Mouse (Mus musculus): Measurements from ENCODE around the gene Mylk2.

The Mylk2 gene

DNA sequence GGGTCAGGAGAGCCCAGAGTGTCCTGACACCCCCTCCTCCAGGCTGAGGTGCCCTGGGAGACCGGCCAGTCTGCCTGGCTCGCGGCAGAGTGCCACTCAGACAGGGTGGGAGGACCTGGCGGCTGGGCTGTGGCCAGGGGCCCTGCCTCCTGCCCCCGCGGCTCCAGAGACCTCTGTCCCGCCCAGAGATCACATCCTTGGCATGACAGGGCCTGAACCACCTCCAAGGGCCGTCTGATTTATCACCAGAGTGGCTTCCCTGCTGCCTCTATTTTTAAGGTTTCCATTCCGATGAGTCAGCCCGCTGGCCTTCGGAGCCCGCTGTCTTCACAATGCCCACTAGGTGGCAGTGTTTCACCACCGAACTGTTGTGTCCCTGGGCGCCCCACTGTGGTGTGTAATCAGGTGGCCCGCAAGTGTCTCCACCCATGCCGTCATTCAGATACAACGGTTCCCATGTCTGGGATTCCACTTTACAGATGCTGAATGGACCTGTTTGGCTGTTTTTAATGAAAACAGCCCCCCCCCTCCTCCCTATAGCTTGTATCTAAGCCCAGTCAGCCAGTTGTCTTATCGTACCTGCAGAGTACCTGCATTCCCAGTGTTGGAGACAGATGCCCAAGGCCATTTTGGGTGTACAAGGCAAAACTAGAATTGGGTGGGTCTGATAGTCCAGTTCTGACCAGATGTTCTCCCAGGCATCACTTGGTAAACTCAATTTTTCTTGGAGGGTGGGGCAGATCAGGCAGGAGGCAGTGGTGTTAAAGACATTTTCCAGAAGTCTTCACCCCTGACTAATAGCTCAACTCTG is 3.4 kb downstream of the Mylk2 start:
- in situ Hi-C loops (cut with MboI), result no loop called here

- in situ Hi-C loops (cut with MboI), result no loop called here
Measured at GRCm38 (mm10) chr2:152915453-152915852, 4.3 kb downstream of the Mylk2 start.

GRCm38 (mm10) chr2:152916111-152916510 is 5.0 kb downstream of the Mylk2 start:
- in situ Hi-C loops (cut with MboI), result no loop called here

DNA sequence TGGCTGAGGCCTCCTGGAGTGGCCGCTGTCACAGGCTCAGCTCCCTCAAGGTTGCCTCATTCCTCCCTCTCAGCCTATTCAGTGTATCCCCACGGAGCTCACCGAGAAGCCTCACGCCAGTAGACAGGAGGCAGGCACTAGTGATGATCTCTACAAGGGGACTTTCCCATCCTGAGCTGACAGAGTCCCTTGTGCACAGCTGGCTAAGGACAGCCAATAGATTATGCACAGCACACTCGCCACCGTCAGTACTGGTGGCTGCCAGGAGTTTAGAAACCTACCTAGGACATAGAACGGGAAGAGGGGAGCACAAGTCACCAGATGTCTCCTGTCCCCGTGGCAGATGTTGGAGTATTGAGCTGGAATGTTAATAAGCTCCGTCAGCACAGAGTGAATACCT is 6.5 kb downstream of the Mylk2 start:
- in situ Hi-C loops (cut with MboI), result no loop called here

DNA sequence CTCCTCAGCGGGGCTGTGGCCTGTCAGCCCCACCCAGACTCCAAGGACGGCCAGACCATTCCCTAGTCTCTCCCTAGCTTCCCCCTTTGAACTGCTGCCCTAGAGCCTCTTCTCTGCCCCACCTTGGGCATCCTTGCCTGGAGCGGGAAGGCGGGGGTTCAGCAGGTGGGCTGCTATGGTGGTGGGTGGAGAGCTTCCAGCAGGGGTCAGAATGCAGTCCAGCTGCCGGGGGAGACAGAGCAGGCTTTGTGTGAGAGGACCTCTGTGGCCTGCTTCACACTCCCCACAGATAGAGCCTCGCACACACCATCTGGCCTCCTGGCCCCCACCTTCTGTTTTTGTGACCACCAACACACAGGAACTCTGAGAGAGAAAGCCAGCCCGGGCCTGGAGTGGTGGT is 11.2 kb downstream of the Mylk2 start:
- in situ Hi-C loops (cut with MboI), result no loop called here

DNA sequence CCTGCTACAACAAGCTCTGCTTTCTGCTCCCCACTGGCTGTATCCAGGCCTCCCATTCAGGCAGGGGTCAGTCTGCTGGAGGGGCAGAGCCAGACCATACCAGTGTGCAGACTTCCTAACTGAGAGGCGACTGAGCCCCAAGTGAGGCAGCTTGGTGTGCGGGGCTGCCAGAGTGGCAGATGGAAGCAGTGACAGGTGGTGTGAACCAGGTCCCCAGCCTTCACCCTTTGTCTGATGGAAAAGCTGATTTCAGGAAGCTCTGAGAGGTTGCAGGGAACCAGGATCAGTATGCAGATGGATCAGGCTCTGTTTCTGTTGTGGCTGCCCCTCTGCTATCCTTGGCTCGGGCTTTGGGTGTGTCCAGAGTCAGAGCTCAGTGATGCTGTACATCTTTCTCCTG is 12.5 kb downstream of the Mylk2 start:
- in situ Hi-C loops (cut with MboI), result no loop called here

- in situ Hi-C loops (cut with MboI), result no loop called here
Measured at GRCm38 (mm10) chr2:152924128-152924527, 13.0 kb downstream of the Mylk2 start.

- in situ Hi-C loops (cut with MboI), result no loop called here
Measured at GRCm38 (mm10) chr2:152924543-152924942, 13.4 kb downstream of the Mylk2 start.

- in situ Hi-C loops (cut with MboI), result no loop called here
Measured at GRCm38 (mm10) chr2:152925189-152925872, 14.2 kb downstream of the Mylk2 start.

- in situ Hi-C loops (cut with MboI), result no loop called here
Measured at GRCm38 (mm10) chr2:152926896-152927295, 15.7 kb downstream of the Mylk2 start.

DNA sequence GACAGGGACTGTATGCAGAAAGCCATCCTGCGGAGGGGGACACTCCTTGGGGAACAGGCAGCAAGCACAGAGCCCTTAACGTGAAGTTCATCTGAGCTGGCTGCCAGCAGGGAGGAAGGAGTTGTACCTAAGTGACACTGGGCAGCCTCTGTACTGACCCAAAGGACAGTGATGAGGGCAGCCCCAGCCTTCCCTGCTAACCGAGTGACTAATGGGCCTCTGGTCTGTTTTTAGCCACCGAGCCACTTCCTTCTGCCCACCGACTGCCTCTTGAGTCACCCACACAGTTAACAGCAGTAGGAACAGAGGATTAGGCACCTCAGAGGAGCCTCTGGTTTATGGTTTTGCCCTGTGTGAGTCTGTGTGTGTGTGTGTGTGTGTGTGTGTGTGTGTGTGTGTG is 16.2 kb downstream of the Mylk2 start:
- in situ Hi-C loops (cut with MboI), result no loop called here

GRCm38 (mm10) chr2:152928219-152928987 is 17.3 kb downstream of the Mylk2 start:
- in situ Hi-C loops (cut with MboI), result no loop called here

GRCm38 (mm10) chr2:152928988-152929370 is 17.8 kb downstream of the Mylk2 start:
- in situ Hi-C loops (cut with MboI), result no loop called here

DNA sequence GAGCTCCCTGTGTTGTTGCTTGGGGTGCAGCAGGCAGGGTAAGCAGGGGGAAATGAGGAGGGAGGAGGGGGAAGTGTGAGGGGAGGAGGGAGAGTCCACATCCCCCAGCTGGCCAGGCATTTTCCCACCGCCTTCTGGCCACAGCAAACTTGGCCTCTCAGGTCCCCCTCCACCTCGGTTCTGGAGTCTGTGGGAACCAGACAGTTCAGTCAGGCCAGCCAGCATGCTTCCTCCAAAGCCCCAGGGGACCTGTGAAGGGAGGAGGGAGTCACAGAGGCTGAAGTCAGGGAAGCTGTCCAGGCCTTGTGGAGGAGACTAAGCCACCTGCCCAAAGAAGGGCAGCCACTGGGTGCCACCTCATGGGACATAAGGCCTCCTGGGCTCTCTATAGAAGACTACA is 19.1 kb downstream of the Mylk2 start:
- in situ Hi-C loops (cut with MboI), result no loop called here

DNA sequence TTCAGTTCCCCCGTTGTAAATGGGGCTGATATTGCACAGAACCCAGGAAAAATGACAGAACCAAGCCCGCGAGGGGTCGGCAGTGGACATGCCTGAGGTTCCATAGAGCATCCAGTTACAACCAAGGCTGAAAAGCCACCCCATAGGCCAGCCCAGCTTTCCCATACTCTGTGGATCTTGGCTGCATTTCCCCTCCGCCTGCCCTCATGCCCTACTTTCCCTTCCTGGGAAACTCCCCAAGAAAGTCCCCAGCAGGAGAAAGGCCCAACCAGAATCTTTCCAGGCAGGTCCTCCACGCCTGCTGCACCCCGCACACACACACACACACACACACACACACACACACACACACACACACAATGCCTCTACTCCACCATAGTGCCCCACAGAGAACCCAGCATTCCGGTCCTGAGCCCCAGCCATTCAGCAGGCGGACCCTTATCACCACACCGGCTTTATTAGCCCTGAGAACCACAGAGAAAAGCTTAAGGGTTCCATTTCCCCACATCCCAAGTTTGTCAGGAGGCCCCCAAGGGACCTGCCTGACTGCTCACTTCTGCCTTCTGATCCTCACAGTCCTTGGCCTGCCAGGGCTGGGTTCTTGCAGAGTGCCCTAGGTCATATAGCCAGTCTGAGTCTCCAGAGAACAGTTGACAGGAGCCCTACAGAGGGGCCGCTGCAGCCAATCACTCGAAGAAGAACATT is 20.5 kb downstream of the Mylk2 start:
- in situ Hi-C loops (cut with MboI), result no loop called here

DNA sequence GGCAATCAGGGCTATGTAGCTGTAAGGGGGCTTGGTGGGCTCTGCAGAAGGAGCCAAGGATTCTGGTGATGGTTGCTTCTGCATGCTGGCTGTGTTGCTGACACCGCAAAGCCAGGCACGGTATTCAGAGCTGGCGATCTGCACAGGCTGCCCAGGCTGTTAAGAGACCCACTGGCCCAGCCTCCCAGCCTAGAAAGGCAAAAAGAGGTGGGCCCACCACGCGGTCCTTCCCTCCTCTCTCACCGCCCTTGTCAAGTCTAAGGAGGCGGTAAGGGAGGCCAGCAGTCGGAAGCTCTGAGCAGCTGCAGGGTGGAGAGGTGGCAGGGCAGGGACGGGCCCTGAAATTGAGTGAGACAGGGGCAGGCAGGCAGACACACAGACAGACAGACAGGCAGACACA is 21.9 kb downstream of the Mylk2 start, which contains the start of gene Foxs1:
Foxs1 (minus strand) TSS at position 161 of the 400 bp plus-strand sequence.
- in situ Hi-C loops (cut with MboI), result no loop called here

DNA sequence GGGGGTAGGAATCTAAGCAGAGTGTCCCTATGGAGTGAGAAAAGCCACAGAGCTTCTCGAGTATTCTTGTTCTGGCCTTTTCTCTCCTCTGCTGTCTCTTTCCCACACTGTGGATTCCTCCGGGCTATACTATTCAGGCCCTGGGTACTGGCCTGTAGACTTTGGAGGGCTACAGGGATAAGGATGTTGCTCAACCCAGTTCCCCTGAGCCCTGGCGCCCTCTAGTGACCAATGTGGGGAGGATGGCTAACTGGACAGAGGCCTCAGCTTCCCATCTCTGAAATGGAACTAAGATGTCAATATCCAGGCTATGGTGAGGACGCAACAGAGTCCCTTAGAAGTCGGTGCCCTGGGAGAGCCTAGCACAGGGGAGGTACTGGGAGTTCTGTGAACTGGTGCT is 22.5 kb downstream of the Mylk2 start:
- in situ Hi-C loops (cut with MboI), result no loop called here

DNA sequence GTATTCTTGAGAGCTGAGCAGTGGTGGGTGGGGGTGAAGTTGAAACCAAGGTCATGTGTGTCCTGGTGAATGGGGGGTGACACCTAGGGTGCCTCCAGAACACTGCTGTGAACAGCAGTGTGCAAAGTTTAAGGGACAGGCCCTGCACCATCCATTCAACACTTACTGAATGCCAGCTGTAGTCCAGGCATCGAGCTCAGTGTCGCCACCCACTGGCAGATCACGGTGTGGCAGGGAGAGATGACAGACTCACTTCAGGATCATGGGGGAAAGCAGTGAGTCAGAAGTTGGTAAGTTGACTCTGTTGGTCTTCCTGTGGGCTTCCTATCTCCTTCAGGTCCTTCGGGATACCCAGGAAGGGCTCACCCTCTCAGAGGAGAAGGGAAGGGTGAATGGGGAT is 28.7 kb downstream of the Mylk2 start:
- in situ Hi-C loops (cut with MboI), result no loop called here

GRCm38 (mm10) chr2:152941106-152941505 is 30.0 kb downstream of the Mylk2 start:
- in situ Hi-C loops (cut with MboI), result no loop called here

DNA sequence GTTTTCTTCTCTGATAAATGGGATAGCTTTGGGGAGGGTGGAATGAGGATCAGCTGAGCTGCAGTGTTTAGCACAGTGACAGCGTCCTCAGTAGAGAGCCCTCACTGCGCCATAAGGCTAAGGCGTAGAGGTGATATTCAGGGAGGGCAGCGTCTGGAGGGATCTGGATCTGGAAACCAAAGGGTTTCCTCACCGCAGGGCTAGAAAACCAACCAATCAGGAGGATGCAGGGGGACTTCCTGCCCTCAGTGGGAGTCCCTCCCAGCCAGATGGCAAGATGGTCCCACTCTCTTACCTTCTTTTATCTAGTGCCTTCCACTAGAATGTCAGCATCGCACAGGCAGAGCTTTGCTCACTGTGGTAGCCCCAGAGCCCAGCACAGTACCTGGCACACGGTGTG is 30.6 kb downstream of the Mylk2 start:
- in situ Hi-C loops (cut with MboI), result no loop called here

DNA sequence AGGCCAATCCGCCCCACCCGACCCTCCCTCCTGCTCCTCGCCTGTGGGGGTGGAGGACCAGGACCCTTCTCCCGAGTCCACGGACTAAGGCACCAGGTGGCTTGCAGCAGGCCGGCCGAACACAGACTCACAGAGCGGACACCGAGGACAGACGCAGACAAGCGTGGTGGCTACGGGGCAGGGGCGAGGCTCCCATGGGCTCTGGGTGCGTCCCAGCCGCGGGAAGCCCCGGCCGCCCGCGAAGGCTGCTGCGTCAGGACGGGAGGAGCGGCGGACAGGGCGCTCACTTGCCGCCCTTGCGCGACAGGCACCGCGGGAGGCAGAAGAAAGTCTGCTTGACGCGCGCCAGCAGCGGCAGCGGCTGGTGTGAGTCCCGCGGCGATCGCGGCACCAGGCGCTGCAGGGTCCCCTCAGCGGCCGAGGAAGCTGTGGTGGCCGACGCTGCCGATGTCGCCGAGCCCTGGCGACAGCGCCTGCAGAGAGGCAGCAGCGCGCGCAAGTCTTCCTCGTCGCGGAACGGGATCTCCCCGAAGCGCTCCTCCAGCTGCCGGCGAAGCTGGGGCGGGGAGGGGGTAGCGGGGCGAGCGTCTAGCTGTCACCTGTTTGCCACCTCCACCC is 31.9 kb downstream of the Mylk2 start:
- in situ Hi-C loops (cut with MboI), result no loop called here

GRCm38 (mm10) chr2:152943568-152943967 is 32.4 kb downstream of the Mylk2 start:
- in situ Hi-C loops (cut with MboI), result no loop called here
